Mouse (Mus musculus) E14TG2a.4 (cell line): ENCODE data around the gene Vps13d.

Experiments
- CTCF ChIP-seq: conservative IDR thresholded peaks from 2 replicates; pipeline ENCODE4 v1.5.1; 2014; ENCODE audit warnings: low read length
- POU5F1 ChIP-seq: IDR thresholded peaks from 2 replicates; pipeline ENCODE4 v1.6.1; 2014; ENCODE audit warnings: low read length, borderline replicate concordance

- no peak for TF ChIP-seq CTCF
- TF ChIP-seq POU5F1 = no peak
Observed at GRCm38 (mm10) chr4:145009437-145009836, 185.4 kb downstream of the Vps13d start.
